Mouse (Mus musculus): Measurements from ENCODE around the gene Dnmt1. TPM values are rescaled to one million over a fixed set of nuclear protein-coding genes. Genes with fewer than 3 reads are reported as not detected.

Gene Dnmt1
- polyA plus RNA-seq, 1 experiment from 2014 or later, result 54.3 TPM

DNA sequence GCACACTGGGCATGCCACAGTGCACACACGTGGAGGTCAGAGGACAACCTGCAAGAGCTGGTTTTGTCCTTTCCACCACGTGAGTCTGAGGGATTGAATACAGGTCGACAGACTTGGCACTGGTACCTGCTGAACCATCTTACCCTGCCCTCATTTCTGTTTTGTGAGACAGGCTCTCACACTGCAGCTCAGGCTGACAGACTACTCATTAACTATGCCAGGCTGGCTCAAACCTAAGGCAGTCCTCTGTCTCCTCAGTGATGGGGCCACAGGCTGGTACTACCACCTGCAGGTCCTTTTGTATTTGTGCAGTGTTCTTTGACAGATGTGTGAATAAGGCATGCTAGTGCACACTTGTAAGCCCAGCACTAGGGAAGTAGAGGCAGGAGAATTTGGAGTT lies 35.4 kb upstream of the Dnmt1 start:
- in situ Hi-C loops (cut with MboI; ENCODE audit: low pct_unique_long_range_greater_than_20kb), result no loop called here
- ATAC-seq, result no peak
- DNase-seq (ENCODE audit: low read depth, low spot score), result no peak
- POLR2A ChIA-PET, result no interaction called here
- no peak for TF ChIP-seq CTCF (IDR thresholded peaks at IDR 0.05)
- H3K27me3 ChIP-seq, result no peaks in the 10 kb centered on the region
- CTCF ChIA-PET, result interaction anchor here (0.8 to 2.3 kb wide), 3 partner anchors 14 to 79 kb away, joined by 3 to 5 read pairs (median 3); no protein-coding TSS in a partner anchor

GRCm38 (mm10) chr9:20993165-20993898 lies 33.6 kb upstream of the Dnmt1 start:
- CTCF ChIA-PET, result interaction anchor here (0.9 to 2.3 kb wide), 6 partner anchors 12 to 95 kb away, joined by 3 to 7 read pairs (median 3); partner anchors contain the start of gene Eif3g
- ATAC-seq (no peak), DNase-seq (ENCODE audit: low read depth, low spot score) (no peak)
- no peaks in the 10 kb centered on the region for H3K27me3 ChIP-seq
- in situ Hi-C loops (cut with MboI; ENCODE audit: low pct_unique_long_range_greater_than_20kb), result no loop called here
- TF ChIP-seq CTCF (IDR thresholded peaks at IDR 0.05), result no peak
- POLR2A ChIA-PET, result interaction anchor here (0.7 kb wide), 1 partner anchor 17 kb away, joined by 3 read pairs; no protein-coding TSS in a partner anchor

GRCm38 (mm10) chr9:20991587-20991986 lies 31.9 kb upstream of the Dnmt1 start:
- ATAC-seq, result no peak
- in situ Hi-C loops (cut with MboI; ENCODE audit: low pct_unique_long_range_greater_than_20kb), result no loop called here
- no peak for TF ChIP-seq CTCF (IDR thresholded peaks at IDR 0.05)

GRCm38 (mm10) chr9:20990861-20991260 lies 31.2 kb upstream of the Dnmt1 start:
- CTCF ChIA-PET, result interaction anchor here (0.9 kb wide), 1 partner anchor 42 kb away, joined by 3 read pairs; no protein-coding TSS in a partner anchor

More at GRCm38 (mm10) chr9:20991587-20991986, 31.9 kb upstream of the Dnmt1 start:
- H3K27me3 ChIP-seq, result no peaks in the 10 kb centered on the region
- no peak for DNase-seq (ENCODE audit: low read depth, low spot score)
- ChIA-PET POLR2A (no interaction called here), CTCF (interaction anchor here (0.9 kb wide), 1 partner anchor 43 kb away, joined by 3 read pairs; no protein-coding TSS in a partner anchor)

GRCm38 (mm10) chr9:20987953-20988352 lies 28.3 kb upstream of the Dnmt1 start:
- in situ Hi-C loops (cut with MboI; ENCODE audit: low pct_unique_long_range_greater_than_20kb), result no loop called here
- ATAC-seq (no peak), DNase-seq (ENCODE audit: low read depth, low spot score) (no peak)
- TF ChIP-seq CTCF (IDR thresholded peaks at IDR 0.05), result no peak
- POLR2A ChIA-PET, result no interaction called here
- CTCF ChIA-PET, result no interaction called here
- H3K27me3 ChIP-seq, result peaks cover 5% of the 10 kb centered on the region

More at GRCm38 (mm10) chr9:20990861-20991260, 31.2 kb upstream of the Dnmt1 start:
- no peak for TF ChIP-seq CTCF (IDR thresholded peaks at IDR 0.05)
- in situ Hi-C loops (cut with MboI; ENCODE audit: low pct_unique_long_range_greater_than_20kb), result no loop called here
- ATAC-seq, result peak; percentile 26
- no peaks in the 10 kb centered on the region for H3K27me3 ChIP-seq
- DNase-seq (ENCODE audit: low read depth, low spot score), result no peak
- POLR2A ChIA-PET, result no interaction called here

DNA sequence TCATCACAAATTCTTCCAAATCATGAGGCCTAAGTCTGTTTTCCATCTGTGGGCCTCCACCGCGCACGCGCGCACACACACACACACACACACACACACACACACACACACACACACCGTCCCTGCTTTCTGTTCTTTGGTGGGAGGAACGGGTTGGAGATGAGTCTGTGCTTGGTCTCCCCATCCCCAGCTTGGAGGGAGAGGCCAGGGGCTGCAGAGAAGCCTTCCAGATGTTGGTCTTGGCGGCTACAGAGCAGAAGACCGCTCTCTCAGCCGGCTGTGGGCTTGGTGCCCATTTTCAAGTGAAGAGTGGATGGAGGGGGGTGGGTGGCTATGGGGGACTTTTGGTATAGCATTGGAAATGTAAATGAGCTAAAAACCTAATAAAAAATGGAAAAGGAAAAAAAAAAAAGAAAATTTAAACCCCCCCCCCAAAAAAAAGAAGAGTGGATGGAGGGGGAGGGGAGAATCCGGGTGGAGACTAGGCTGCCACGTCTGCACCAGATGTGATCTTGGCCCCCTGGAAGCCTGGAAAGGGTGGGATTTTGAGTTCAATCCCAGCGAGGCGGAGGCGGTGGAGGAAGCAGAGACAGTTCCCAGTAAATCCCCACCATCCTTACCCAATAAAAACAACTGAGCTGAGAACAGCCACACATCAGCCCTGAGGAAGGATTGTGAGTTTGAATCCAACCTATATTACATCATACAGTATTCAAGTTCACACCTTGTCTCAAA lies 27.4 kb upstream of the Dnmt1 start:
- POLR2A ChIA-PET, result interaction anchor here (0.5 to 1.2 kb wide), 3 partner anchors 9 to 86 kb away, joined by 3 to 9 read pairs (median 4); no protein-coding TSS in a partner anchor
- H3K27me3 ChIP-seq, result peaks cover 5% of the 10 kb centered on the region
- ATAC-seq (no peak), DNase-seq (ENCODE audit: low read depth, low spot score) (no peak)
- CTCF ChIA-PET, result no interaction called here
- no peak for TF ChIP-seq CTCF (IDR thresholded peaks at IDR 0.05)
- in situ Hi-C loops (cut with MboI; ENCODE audit: low pct_unique_long_range_greater_than_20kb), result no loop called here

GRCm38 (mm10) chr9:20983169-20983568 lies 23.5 kb upstream of the Dnmt1 start:
- peaks cover 5% of the 10 kb centered on the region for H3K27me3 ChIP-seq
- ATAC-seq (no peak), DNase-seq (ENCODE audit: low read depth, low spot score) (no peak)
- in situ Hi-C loops (cut with MboI; ENCODE audit: low pct_unique_long_range_greater_than_20kb), result no loop called here
- CTCF ChIA-PET, result interaction anchor here (0.8 kb wide), 1 partner anchor 16 kb away, joined by 3 read pairs; no protein-coding TSS in a partner anchor
- POLR2A ChIA-PET, result interaction anchor here (1.1 kb wide), 1 partner anchor 10 kb away, joined by 3 read pairs; no protein-coding TSS in a partner anchor
- TF ChIP-seq CTCF (IDR thresholded peaks at IDR 0.05), result no peak

GRCm38 (mm10) chr9:20982171-20982570 lies 22.5 kb upstream of the Dnmt1 start:
- DNase-seq (ENCODE audit: low read depth, low spot score) (no peak), ATAC-seq (no peak)
- ChIA-PET POLR2A (interaction anchor here (1.1 kb wide), 1 partner anchor 9 kb away, joined by 3 read pairs; no protein-coding TSS in a partner anchor), CTCF (interaction anchor here (1.1 to 1.6 kb wide), 2 partner anchors 12 to 17 kb away, joined by 3 to 5 read pairs; no protein-coding TSS in a partner anchor)
- no peak for TF ChIP-seq CTCF (IDR thresholded peaks at IDR 0.05)
- H3K27me3 ChIP-seq, result peaks cover 5% of the 10 kb centered on the region
- in situ Hi-C loops (cut with MboI; ENCODE audit: low pct_unique_long_range_greater_than_20kb), result no loop called here

- ChIA-PET POLR2A (no interaction called here), CTCF (interaction anchor here (1.7 kb wide), 1 partner anchor 19 kb away, joined by 6 read pairs; no protein-coding TSS in a partner anchor)
- in situ Hi-C loops (cut with MboI; ENCODE audit: low pct_unique_long_range_greater_than_20kb), result no loop called here
Observed at GRCm38 (mm10) chr9:20979769-20980168, 20.1 kb upstream of the Dnmt1 start.

GRCm38 (mm10) chr9:20979181-20979580 lies 19.5 kb upstream of the Dnmt1 start:
- ChIA-PET CTCF (interaction anchor here (1.2 to 1.7 kb wide), 2 partner anchors 15 to 19 kb away, joined by 3 to 6 read pairs; no protein-coding TSS in a partner anchor), POLR2A (interaction anchor here (0.6 kb wide), 1 partner anchor 14 kb away, joined by 3 read pairs; no protein-coding TSS in a partner anchor)
- in situ Hi-C loops (cut with MboI; ENCODE audit: low pct_unique_long_range_greater_than_20kb), result no loop called here
- DNase-seq (ENCODE audit: low read depth, low spot score), result no peak
- H3K27me3 ChIP-seq, result peaks cover 5% of the 10 kb centered on the region
- no peak for ATAC-seq
- no peak for TF ChIP-seq CTCF (IDR thresholded peaks at IDR 0.05)

More at GRCm38 (mm10) chr9:20979769-20980168, 20.1 kb upstream of the Dnmt1 start:
- ATAC-seq, result no peak
- no peak for TF ChIP-seq CTCF (IDR thresholded peaks at IDR 0.05)
- peaks cover 5% of the 10 kb centered on the region for H3K27me3 ChIP-seq
- no peak for DNase-seq (ENCODE audit: low read depth, low spot score)

Data from Patski (cell line).